Mouse (Mus musculus): Measurements from ENCODE around the gene Rfng. TPM values are rescaled to one million over a fixed set of nuclear protein-coding genes. Genes with fewer than 3 reads are reported as not detected.

Rfng gene
- polyA plus RNA-seq, 1 experiment from 2014 or later = 39.4 TPM

GRCm38 (mm10) chr11:120800061-120800904, 16.3 kb upstream of the Rfng start:
- peak; percentile 90 for DNase-seq (ENCODE audit: low spot score)
- H3K36me3 ChIP-seq (ENCODE audit: control insufficient read depth, insufficient read depth, low read length) = peaks cover under 1% of the 10 kb centered on the region; the same call in 1 of the 2 replicates
- 12% methylated on average over 10 of the region's 10 CpGs for WGBS
- H3K4me1 ChIP-seq (ENCODE audit: control insufficient read depth, insufficient read depth, low read length) = peaks cover 6% of the 10 kb centered on the region
- ATAC-seq = peak; percentile 59
- H3K9me3 ChIP-seq (replicated peaks; ENCODE audit: control insufficient read depth, low read length) = no peaks in the 10 kb centered on the region
- H3K27me3 ChIP-seq (replicated peaks; ENCODE audit: control insufficient read depth, insufficient read depth, low read length) = no peaks in the 10 kb centered on the region
- 0 out of 2 replicates have a peak overlapping the region, but pooled peaks have one; percentile 24 for H3K4me2 ChIP-seq (ENCODE audit: low read length)
- H3K4me3 ChIP-seq (ENCODE audit: low read depth, low read length) = no peak overlapping the region
- peak overlapping the region; percentile 18; the same call in 1 of the 2 replicates for H3K9ac ChIP-seq (ENCODE audit: low read length)
- no peak overlapping the region for H3K27ac ChIP-seq (ENCODE audit: low read depth, low read length)

DNA sequence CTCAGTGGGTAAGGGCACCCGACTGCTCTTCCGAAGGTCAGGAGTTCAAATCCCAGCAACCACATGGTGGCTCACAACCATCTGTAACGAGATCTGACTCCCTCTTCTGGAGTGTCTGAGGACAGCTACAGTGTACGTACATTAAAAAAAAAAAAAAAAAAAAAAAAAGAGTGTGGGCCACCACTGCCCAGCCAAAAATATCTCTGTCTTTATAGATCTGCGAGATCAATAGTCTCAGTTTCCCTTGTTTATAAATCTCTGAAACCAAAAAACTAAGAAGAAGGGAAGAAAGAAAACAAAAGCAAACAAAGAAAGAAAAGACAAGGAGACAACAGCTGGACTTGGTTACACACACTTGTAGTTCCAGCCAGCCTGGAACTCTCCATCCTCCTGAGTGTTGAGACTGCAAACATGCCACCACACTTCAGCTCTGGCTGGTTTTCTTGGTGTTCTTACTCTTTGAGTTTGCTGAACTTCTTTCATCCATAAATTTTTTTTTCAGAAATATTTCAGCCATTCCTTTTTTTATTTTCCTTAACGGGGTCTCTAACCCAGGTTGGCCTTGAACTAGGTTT, 15.4 kb upstream of the Rfng start:
- Histone ChIP-seq H3K4me3 (ENCODE audit: low read depth, low read length) (no peak overlapping the region), H3K27me3 (replicated peaks; ENCODE audit: control insufficient read depth, insufficient read depth, low read length) (no peaks in the 10 kb centered on the region), H3K27ac (ENCODE audit: low read depth, low read length) (no peak overlapping the region), H3K9me3 (replicated peaks; ENCODE audit: control insufficient read depth, low read length) (no peaks in the 10 kb centered on the region), H3K4me2 (ENCODE audit: low read length) (0 out of 2 replicates have a peak overlapping the region, but pooled peaks have one; percentile 24), H3K9ac (ENCODE audit: low read length) (no peak overlapping the region), H3K36me3 (ENCODE audit: control insufficient read depth, insufficient read depth, low read length) (0 out of 2 replicates have a peak, but pooled peaks cover 1% of the 10 kb centered on the region), H3K4me1 (ENCODE audit: control insufficient read depth, insufficient read depth, low read length) (peaks cover 8% of the 10 kb centered on the region)
- DNase-seq (ENCODE audit: low spot score) (no peak), ATAC-seq (no peak)
- WGBS = 75% methylated on average over 5 of the region's 6 CpGs

DNA sequence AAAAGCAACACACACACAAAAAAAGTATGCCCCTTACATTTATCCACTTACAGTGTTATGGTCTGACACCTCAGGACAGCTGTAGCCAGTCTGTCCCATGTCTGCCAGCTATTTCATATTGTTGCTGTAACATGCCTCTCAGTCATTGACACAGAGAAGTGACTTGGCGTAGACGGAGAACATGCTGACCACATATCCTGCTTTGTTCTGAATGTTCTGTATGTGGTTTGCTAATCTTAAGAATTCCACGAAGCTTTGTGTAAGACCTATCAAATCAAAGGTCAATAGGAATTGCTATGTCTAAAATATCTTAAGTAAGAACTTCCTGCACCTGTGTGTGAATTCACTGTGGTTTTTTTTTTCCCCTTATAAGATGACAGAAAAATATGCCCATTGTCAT, 14.2 kb upstream of the Rfng start:
- DNase-seq (ENCODE audit: low spot score) (no peak), ATAC-seq (no peak)
- Histone ChIP-seq H3K36me3 (ENCODE audit: control insufficient read depth, insufficient read depth, low read length) (peaks cover 10% of the 10 kb centered on the region; the same call in 1 of the 2 replicates), H3K27me3 (replicated peaks; ENCODE audit: control insufficient read depth, insufficient read depth, low read length) (no peaks in the 10 kb centered on the region), H3K4me1 (ENCODE audit: control insufficient read depth, insufficient read depth, low read length) (peaks cover 8% of the 10 kb centered on the region), H3K27ac (ENCODE audit: low read depth, low read length) (no peak overlapping the region), H3K9ac (ENCODE audit: low read length) (no peak overlapping the region), H3K4me2 (ENCODE audit: low read length) (no peak overlapping the region), H3K9me3 (replicated peaks; ENCODE audit: control insufficient read depth, low read length) (no peaks in the 10 kb centered on the region), H3K4me3 (ENCODE audit: low read depth, low read length) (no peak overlapping the region)
- 91% methylated on average over 3 of the region's 3 CpGs for WGBS

GRCm38 (mm10) chr11:120796614-120796946, 12.6 kb upstream of the Rfng start:
- Histone ChIP-seq H3K36me3 (ENCODE audit: control insufficient read depth, insufficient read depth, low read length) (peaks cover 26% of the 10 kb centered on the region), H3K27me3 (replicated peaks; ENCODE audit: control insufficient read depth, insufficient read depth, low read length) (no peaks in the 10 kb centered on the region), H3K27ac (ENCODE audit: low read depth, low read length) (peak overlapping the region; percentile 79), H3K4me3 (ENCODE audit: low read depth, low read length) (peak overlapping the region; percentile 97; the same call in 1 of the 2 replicates), H3K4me1 (ENCODE audit: control insufficient read depth, insufficient read depth, low read length) (peaks cover 8% of the 10 kb centered on the region), H3K9me3 (replicated peaks; ENCODE audit: control insufficient read depth, low read length) (no peaks in the 10 kb centered on the region), H3K4me2 (ENCODE audit: low read length) (peak overlapping the region; percentile 99), H3K9ac (ENCODE audit: low read length) (peak overlapping the region; percentile 54; the same call in 1 of the 2 replicates)
- peak; percentile 37; the same call in 1 of the 2 replicates for ATAC-seq
- DNase-seq (ENCODE audit: low spot score) = no peak
- 34% methylated on average over 8 of the region's 8 CpGs for WGBS

DNA sequence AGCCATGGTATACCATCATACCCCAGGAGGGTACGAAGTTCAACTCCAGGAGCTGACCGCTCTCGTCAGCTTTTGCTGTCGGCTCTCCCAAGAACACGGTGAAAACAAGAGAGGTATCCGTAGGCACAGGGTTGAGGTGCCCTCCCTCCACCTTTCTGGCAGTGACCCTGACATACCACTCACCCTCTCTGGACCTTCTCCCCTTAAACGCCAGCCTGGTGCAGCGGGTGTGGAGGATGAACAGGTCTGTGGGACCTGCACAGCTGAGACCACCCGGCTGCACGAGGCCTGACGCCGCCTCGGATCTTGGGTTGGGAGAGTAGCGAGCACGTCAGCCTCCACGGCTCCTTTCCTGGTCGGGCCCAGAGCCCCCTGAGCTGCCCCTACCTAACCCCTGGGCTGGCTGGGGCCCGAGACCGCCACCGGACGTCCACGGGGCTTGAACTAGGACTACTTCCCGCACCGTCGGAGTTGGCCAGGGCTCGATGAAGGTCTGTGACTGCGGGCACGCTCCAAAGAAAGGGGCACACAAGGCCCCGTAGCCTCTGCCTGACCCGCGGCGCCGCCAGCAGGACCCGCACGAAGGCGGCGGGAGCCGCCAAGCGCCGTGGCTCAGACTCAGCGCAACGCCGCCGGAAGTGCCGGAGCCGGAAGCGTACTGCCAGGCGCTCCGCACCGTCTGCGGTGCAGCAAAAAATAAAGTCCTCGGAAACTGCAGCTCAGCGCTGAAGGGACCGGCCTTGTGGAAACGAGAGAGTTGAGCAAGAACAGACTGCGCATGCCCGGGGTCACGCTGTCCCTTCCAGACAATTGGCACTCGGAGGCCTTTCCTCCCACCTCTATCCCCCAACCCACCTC, 12.0 kb upstream of the Rfng start, which contains the start of gene Dus1l:
TSS of gene Dus1l (minus strand) at position 648 of the 858 bp plus-strand sequence.
- peak; percentile 98 for DNase-seq (ENCODE audit: low spot score)
- 2% methylated on average over 59 of the region's 59 CpGs for WGBS
- peak within 1 kb of the TSS; percentile 97 for H3K4me3 ChIP-seq (ENCODE audit: low read depth, low read length)
- peaks cover 32% of the 10 kb centered on the region for H3K36me3 ChIP-seq (ENCODE audit: control insufficient read depth, insufficient read depth, low read length)
- peaks cover 8% of the 10 kb centered on the region for H3K4me1 ChIP-seq (ENCODE audit: control insufficient read depth, insufficient read depth, low read length)
- H3K9ac ChIP-seq (ENCODE audit: low read length) = peak within 1 kb of the TSS; percentile 96
- ATAC-seq = peak; percentile 92
- H3K27ac ChIP-seq (ENCODE audit: low read depth, low read length) = peak within 1 kb of the TSS; percentile 79
- no peaks in the 10 kb centered on the region for H3K27me3 ChIP-seq (replicated peaks; ENCODE audit: control insufficient read depth, insufficient read depth, low read length)
- peak within 1 kb of the TSS; percentile 99 for H3K4me2 ChIP-seq (ENCODE audit: low read length)
- no peaks in the 10 kb centered on the region for H3K9me3 ChIP-seq (replicated peaks; ENCODE audit: control insufficient read depth, low read length)

- ATAC-seq (no peak), DNase-seq (ENCODE audit: low spot score) (no peak)
- H3K9me3 ChIP-seq (replicated peaks; ENCODE audit: control insufficient read depth, low read length) = no peaks in the 10 kb centered on the region
- no peak overlapping the region for H3K4me2 ChIP-seq (ENCODE audit: low read length)
- H3K4me1 ChIP-seq (ENCODE audit: control insufficient read depth, insufficient read depth, low read length) = peaks cover 8% of the 10 kb centered on the region
- no peaks in the 10 kb centered on the region for H3K27me3 ChIP-seq (replicated peaks; ENCODE audit: control insufficient read depth, insufficient read depth, low read length)
- H3K27ac ChIP-seq (ENCODE audit: low read depth, low read length) = no peak overlapping the region
- no peak overlapping the region for H3K9ac ChIP-seq (ENCODE audit: low read length)
- H3K36me3 ChIP-seq (ENCODE audit: control insufficient read depth, insufficient read depth, low read length) = peaks cover 63% of the 10 kb centered on the region
- H3K4me3 ChIP-seq (ENCODE audit: low read depth, low read length) = no peak overlapping the region
- WGBS = 94% methylated on average over 9 of the region's 9 CpGs
Observed at GRCm38 (mm10) chr11:120792652-120793051, 8.6 kb upstream of the Rfng start.

DNA sequence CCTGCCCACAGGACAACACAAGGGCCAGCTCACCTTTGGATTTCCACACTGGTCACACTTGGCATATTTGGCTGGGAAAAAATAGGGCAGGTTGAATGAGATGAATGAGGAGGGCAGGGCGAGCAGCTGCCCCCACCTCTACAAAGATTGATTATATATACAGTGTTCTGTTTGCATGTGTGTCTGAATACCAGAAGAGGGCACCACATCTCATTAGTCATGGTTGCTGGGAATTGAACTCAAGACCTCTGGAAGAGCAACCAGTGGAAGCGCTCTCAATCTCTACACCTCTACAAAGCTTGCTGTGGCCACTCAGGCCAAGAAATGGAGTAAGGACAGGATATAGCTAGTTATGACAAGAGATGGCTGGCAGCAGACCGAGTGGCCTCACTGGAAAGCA, 5.8 kb upstream of the Rfng start:
- Histone ChIP-seq H3K4me2 (ENCODE audit: low read length) (no peak overlapping the region), H3K4me3 (ENCODE audit: low read depth, low read length) (no peak overlapping the region), H3K9me3 (replicated peaks; ENCODE audit: control insufficient read depth, low read length) (no peaks in the 10 kb centered on the region), H3K27me3 (replicated peaks; ENCODE audit: control insufficient read depth, insufficient read depth, low read length) (no peaks in the 10 kb centered on the region), H3K36me3 (ENCODE audit: control insufficient read depth, insufficient read depth, low read length) (peaks cover 83% of the 10 kb centered on the region), H3K27ac (ENCODE audit: low read depth, low read length) (no peak overlapping the region), H3K4me1 (ENCODE audit: control insufficient read depth, insufficient read depth, low read length) (peaks cover 6% of the 10 kb centered on the region), H3K9ac (ENCODE audit: low read length) (no peak overlapping the region)
- no peak for DNase-seq (ENCODE audit: low spot score)
- 88% methylated on average over 3 of the region's 3 CpGs for WGBS
- ATAC-seq = no peak

DNA sequence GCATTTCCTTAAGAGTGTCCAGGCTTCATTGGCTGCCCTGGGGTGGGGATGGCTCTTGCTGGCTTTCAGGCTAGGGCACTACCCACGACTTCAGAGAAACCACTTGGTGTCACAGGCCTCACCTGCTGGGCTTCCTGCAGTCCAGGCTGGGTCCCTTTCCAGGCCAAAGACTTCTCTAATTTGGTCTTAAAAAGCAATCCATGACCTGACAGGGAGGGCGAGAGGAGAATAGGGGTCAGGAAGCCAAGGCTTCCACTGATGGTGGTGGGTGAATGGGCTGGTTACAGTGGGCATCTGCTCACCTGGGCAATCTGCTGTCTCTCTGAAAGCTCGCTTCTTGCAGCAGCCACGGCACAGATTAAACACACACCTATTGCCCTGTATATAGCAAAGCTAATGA, 5.3 kb upstream of the Rfng start:
- Histone ChIP-seq H3K27ac (ENCODE audit: low read depth, low read length) (no peak overlapping the region), H3K27me3 (replicated peaks; ENCODE audit: control insufficient read depth, insufficient read depth, low read length) (no peaks in the 10 kb centered on the region), H3K4me1 (ENCODE audit: control insufficient read depth, insufficient read depth, low read length) (peaks cover 6% of the 10 kb centered on the region), H3K4me2 (ENCODE audit: low read length) (no peak overlapping the region), H3K9ac (ENCODE audit: low read length) (no peak overlapping the region), H3K36me3 (ENCODE audit: control insufficient read depth, insufficient read depth, low read length) (peaks cover 81% of the 10 kb centered on the region), H3K9me3 (replicated peaks; ENCODE audit: control insufficient read depth, low read length) (no peaks in the 10 kb centered on the region), H3K4me3 (ENCODE audit: low read depth, low read length) (no peak overlapping the region)
- no peak for DNase-seq (ENCODE audit: low spot score)
- 92% methylated on average over 4 of the region's 4 CpGs for WGBS
- no peak for ATAC-seq
